Mouse (Mus musculus) thymus, postnatal 4 days (tissue): ENCODE measurements at regions not wholly inside any gene's neighbourhood (a gene's known extent, or its start where the extent isn't known, plus 50 kb on each side); places are given as distances from the start of the nearest gene placed in this dataset.

Experiments
- DNase-seq: peaks from one replicate; pipeline ENCODE4 v3.0.0; 2021

GRCm38 (mm10) chr2:139147004-139147403 lies 346.7 kb upstream of the Sptlc3 start:
- no peak for DNase-seq

- DNase-seq = no peak
Observed at GRCm38 (mm10) chr2:139179641-139180040, 314.1 kb upstream of the Sptlc3 start.

GRCm38 (mm10) chr2:139198281-139198680 lies 295.4 kb upstream of the Sptlc3 start:
- no peak for DNase-seq

GRCm38 (mm10) chr2:139207649-139208048 lies 286.1 kb upstream of the Sptlc3 start:
- no peak for DNase-seq

GRCm38 (mm10) chr2:139220757-139221400 lies 272.8 kb upstream of the Sptlc3 start:
- no peak for DNase-seq

- DNase-seq = no peak
Observed at GRCm38 (mm10) chr2:139230453-139230852, 263.3 kb upstream of the Sptlc3 start.

GRCm38 (mm10) chr2:139250138-139250537 lies 243.6 kb upstream of the Sptlc3 start:
- no peak for DNase-seq

GRCm38 (mm10) chr2:139267119-139267518 lies 226.6 kb upstream of the Sptlc3 start:
- DNase-seq = no peak

GRCm38 (mm10) chr2:139276581-139276980 lies 217.1 kb upstream of the Sptlc3 start:
- no peak for DNase-seq

GRCm38 (mm10) chr2:139277571-139277970 lies 216.1 kb upstream of the Sptlc3 start:
- no peak for DNase-seq

- no peak for DNase-seq
Observed at GRCm38 (mm10) chr2:139281056-139281455, 212.7 kb upstream of the Sptlc3 start.

- no peak for DNase-seq
Observed at GRCm38 (mm10) chr2:139284315-139284714, 209.4 kb upstream of the Sptlc3 start.

- no peak for DNase-seq
Observed at GRCm38 (mm10) chr2:139286446-139286845, 207.3 kb upstream of the Sptlc3 start.

- no peak for DNase-seq
Observed at GRCm38 (mm10) chr2:139298541-139299152, 195.1 kb upstream of the Sptlc3 start.

- DNase-seq = no peak
Observed at GRCm38 (mm10) chr2:139311401-139311812, 182.3 kb upstream of the Sptlc3 start.

- DNase-seq = no peak
Observed at GRCm38 (mm10) chr2:139312053-139312452, 181.7 kb upstream of the Sptlc3 start.

GRCm38 (mm10) chr2:139322509-139322908 lies 171.2 kb upstream of the Sptlc3 start:
- no peak for DNase-seq

- DNase-seq = no peak
Observed at GRCm38 (mm10) chr2:139325501-139325900, 168.2 kb upstream of the Sptlc3 start.

GRCm38 (mm10) chr2:139334681-139335080 lies 159.0 kb upstream of the Sptlc3 start:
- DNase-seq = no peak

- DNase-seq = no peak
Observed at GRCm38 (mm10) chr2:139338240-139338639, 155.5 kb upstream of the Sptlc3 start.

GRCm38 (mm10) chr2:139356280-139357010 lies 137.3 kb upstream of the Sptlc3 start:
- no peak for DNase-seq

- no peak for DNase-seq
Observed at GRCm38 (mm10) chr2:139362245-139362847, 131.4 kb upstream of the Sptlc3 start.

GRCm38 (mm10) chr2:139370070-139370469 lies 123.6 kb upstream of the Sptlc3 start:
- DNase-seq = no peak

GRCm38 (mm10) chr2:139380285-139380684 lies 113.4 kb upstream of the Sptlc3 start:
- DNase-seq = no peak
